18 mouse cellular contexts compared by ENCODE assay signal in the genomic region with DNA sequence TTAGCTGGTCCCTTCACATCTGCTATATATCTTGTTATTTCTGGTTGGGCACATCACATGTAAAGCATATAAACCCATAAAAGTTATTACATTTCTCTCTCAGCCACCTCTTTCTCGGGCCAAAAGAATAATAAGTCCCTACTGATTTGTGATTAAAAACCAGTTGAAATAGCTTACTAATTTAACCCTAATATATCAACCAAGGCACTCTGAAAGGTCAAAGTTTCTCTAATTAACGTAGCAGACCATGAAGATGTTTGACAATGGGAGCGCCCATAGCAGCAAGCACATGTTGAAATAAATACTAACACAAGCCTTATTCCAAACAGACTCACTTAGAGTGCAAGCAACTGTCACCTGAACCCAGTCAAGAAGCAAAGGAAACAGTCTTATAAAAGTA.
"Had no signal": no experiment of that assay in that cellular context is flagged by ENCODE, and none has a peak within 500 bp of the region (broad histone marks: within the 10 kb centered on the region; RNA-seq: fewer than 3 reads in every experiment).

No protein-coding gene starts in this region.

- H3K27ac ChIP-seq: lung, embryonic 15.5 days; macrophage; midbrain, embryonic 15.5 days; neural tube, embryonic 12.5 days; stomach, embryonic 15.5 days; stomach, postnatal 0 days had no signal

- H3K9me3 ChIP-seq: lung, embryonic 15.5 days; megakaryocyte, embryonic 14.5 days; midbrain, embryonic 13.5 days; midbrain, embryonic 15.5 days; neural tube, embryonic 12.5 days; stomach, embryonic 15.5 days had no signal

- H3K27me3 ChIP-seq: lung, embryonic 15.5 days; megakaryocyte, embryonic 14.5 days; midbrain, embryonic 13.5 days; midbrain, embryonic 15.5 days; neural tube, embryonic 12.5 days; stomach, embryonic 15.5 days had no signal

- DNase-seq: liver, postnatal 0 days; lung, adult 2 months; lung, postnatal 14 days; lung, postnatal 36 days; right cerebral cortex, postnatal 14 days; thymus, adult 2 months; thymus, postnatal 25 days; thymus, postnatal 4 days had no signal

- ATAC-seq: liver, postnatal 0 days; lung, postnatal 0 days; midbrain, embryonic 13.5 days; midbrain, embryonic 15.5 days had no signal

- H3K4me3 ChIP-seq: lung, embryonic 15.5 days; megakaryocyte, embryonic 14.5 days; midbrain, embryonic 13.5 days; midbrain, embryonic 15.5 days; neural tube, embryonic 12.5 days; stomach, embryonic 15.5 days had no signal

- H3K9ac ChIP-seq: liver, postnatal 0 days; lung, embryonic 15.5 days; midbrain, embryonic 13.5 days; midbrain, embryonic 15.5 days; neural tube, embryonic 12.5 days; stomach, embryonic 15.5 days had no signal

- H3K36me3 ChIP-seq: lung, embryonic 15.5 days; midbrain, embryonic 13.5 days; midbrain, embryonic 15.5 days; neural tube, embryonic 12.5 days; stomach, embryonic 15.5 days had no signal

- H3K4me1 ChIP-seq: megakaryocyte, embryonic 14.5 days had no signal

- H3K4me2 ChIP-seq: lung, embryonic 15.5 days; midbrain, embryonic 11.5 days; midbrain, embryonic 13.5 days; midbrain, embryonic 15.5 days; neural tube, embryonic 12.5 days; stomach, embryonic 15.5 days had no signal
